Mouse (Mus musculus): ENCODE data around the gene Cops7a.

The Cops7a gene

DNA sequence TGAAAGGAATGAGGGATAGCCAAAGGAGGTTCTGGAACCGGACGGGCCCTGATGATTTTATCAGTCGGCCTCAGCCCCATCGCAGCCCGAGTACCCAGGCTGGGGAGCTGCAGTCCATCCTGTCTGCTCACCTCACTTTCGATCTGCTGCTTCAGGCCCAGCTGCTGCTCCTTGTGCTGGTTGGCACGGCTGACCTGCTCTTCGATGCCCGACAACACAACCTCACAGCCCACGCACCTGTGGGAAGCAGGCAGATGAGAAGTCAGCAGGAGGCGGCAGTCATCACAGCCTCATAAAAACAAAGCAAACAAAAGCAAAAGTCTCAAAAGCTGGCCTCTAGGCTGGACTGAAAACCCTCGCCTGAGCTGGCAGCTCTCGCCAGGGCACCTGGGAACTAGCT is 5.4 kb downstream of the Cops7a start:
- DNase-seq (ENCODE audit: low spot score), result no peak

DNA sequence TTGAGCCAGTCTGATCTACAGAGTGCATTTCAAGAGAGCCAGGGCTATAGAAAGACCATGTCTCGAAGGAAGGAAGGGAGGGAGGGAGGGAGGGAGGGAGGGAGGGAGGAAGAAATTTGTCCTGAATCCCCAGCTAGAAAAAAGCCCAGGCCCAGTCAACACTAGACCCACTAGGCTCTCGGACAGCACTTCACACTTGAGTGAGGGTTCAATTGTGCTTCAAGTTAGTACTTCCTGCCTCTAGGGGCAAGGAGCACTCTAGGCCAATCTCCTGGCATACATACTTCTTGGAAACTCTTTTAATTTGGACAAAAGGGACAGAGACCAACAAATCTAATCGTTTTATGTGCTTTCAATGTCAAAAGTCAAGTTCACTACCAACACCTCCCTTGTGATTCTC is 7.2 kb downstream of the Cops7a start:
- DNase-seq (ENCODE audit: low spot score), result no peak

DNA sequence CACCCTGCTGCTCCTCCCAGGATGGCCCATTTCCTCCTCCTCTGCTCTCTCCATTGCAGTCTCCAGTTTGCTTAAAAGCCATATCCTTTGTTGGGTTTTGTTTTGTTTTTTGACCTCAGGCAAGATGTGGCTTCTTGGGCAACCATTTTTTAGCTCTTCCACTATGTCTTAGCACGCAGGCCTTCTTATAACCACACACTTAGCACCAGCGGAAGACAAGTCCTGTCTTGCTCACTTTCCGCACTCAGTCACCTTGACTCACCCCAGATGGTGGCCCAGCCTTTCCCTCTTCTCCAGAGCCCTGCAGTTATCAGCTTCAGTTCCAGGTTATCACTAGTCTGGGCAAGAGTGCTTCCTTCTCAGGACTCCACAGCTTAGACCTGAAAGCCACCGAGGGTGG is 10.1 kb downstream of the Cops7a start:
- DNase-seq (ENCODE audit: low spot score), result no peak

GRCm38 (mm10) chr6:124953991-124954715 is 11.2 kb downstream of the Cops7a start:
- no peak for DNase-seq (ENCODE audit: low spot score)

DNA sequence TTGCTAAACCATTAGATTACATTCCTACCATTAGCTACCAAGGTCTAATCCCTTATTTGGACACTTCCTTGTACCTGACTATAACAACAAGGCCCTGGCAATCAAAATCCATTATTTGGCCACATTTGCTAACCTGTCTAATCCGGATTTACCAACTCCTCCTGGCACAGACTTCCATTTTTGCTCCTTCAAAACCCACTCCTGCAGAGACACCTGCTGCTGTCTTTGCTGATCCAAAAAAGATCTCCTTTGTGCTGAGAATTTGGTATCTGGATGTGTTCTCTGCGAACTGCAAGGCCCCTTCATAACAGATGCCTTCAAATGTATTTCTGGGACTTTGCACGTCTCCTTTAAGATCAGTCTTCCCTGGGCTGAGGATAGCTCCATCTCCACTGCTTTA is 21.8 kb downstream of the Cops7a start:
- DNase-seq (ENCODE audit: low spot score), result no peak

DNA sequence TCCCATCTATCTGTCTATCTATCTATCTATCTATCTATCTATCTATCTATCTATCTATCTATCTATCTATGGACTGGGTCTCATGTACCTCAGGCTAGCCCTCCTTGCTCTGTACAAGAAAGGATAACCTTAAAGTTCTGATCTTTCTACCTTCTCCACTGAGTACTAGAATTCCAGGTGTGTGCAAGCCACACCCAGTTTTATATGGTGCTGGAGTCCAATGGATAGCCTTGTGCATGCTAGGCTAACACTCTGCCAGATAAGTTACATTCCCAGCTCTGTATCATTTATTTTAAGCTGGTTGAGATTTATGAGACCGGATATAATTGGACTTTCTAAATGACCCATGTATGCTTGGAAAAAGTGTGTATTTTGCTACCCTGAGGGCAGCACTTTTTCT is 23.7 kb downstream of the Cops7a start:
- no peak for DNase-seq (ENCODE audit: low spot score)

DNA sequence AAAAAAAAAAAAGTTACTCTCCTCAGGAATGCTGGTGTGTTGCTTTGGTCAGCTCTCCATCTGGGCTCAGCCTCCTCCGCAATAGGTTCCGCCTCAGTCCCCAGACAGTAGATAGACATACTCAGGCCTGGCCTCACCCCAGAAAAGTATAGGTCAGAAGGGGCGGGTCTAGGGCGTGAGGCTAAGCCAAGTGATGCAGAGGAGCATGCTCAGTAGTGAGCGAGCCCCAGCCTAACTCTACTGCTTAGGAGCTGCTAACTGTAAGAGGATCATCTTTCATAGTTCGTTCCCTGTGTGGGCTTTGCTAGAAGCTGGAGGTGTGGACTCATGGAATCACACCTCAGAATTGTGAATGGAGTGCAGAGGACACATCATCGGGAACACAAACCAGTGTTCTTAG is 26.8 kb downstream of the Cops7a start:
- DNase-seq (ENCODE audit: low spot score), result no peak

GRCm38 (mm10) chr6:124937493-124937892 is 27.8 kb downstream of the Cops7a start:
- DNase-seq (ENCODE audit: low spot score), result no peak

- no peak for DNase-seq (ENCODE audit: low spot score)
Observed at GRCm38 (mm10) chr6:124936681-124937080, 28.7 kb downstream of the Cops7a start.

DNA sequence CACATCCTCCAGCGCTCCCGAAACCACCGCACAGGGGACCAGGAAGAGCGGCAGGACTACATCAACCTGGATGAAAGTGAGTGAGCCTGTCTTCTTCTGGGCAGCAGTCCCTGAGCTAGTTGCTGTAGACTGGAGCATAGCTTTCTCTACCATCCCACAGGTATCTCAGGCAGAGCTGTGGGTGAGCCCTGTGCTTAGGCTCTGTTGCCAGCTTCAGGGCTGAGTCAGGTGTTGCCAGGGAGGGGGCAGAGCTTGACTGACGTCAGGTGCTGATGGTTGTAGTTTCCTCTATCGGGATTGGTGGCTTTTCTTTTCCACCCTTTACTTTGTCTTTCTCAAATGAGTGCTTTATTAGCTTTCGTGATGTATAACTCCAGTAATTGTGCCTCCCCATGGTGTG is 30.7 kb downstream of the Cops7a start:
- no peak for DNase-seq (ENCODE audit: low spot score)

- no peak for DNase-seq (ENCODE audit: low spot score)
Observed at GRCm38 (mm10) chr6:124933127-124933526, 32.2 kb downstream of the Cops7a start.

- DNase-seq (ENCODE audit: low spot score), result no peak
Observed at GRCm38 (mm10) chr6:124932314-124932695, 33.0 kb downstream of the Cops7a start.

GRCm38 (mm10) chr6:124931525-124932313 is 33.6 kb downstream of the Cops7a start:
- DNase-seq (ENCODE audit: low spot score), result peak; percentile 63

DNA sequence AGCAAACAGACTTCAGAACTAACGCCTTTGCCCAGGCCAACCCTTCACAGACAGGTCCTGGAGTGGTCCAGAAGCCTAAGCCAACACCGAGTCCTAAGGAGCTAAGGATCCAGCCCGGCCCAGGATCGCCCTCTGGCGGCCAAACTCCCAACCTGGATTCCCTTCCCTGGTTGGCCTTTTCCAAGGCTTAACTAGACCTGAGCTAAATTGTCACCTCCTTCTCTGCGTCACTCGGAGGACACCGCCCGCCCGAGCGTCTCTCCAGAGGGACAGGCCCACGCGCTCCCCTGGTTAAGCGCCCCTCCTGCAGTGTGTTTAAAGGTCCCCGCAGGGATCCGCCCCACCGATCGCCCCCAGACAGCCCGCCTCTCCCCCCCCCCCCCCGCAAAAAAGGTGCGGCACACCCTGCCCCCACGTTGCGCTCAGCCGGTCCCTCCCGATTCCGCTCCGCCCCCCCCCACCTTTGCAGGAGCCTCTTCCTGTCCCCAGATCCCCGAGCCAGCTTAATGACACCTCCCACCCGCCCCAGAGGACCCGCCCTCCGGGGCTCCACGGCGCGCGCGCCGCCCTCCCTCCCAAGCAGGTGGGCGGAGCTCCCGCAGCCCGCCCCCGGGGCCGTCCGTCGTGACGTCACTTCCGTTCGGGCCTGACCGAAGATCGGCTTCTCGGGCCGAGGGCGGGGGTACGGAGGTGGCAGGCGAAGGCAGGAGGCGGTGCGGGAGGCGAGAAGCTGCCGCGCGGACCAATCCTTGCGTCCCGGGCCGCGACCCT is 34.4 kb downstream of the Cops7a start, which contains the start of gene Mlf2:
Gene Mlf2, plus strand, starts transcription at position 633 of the 771 bp plus-strand sequence.
- peak; percentile 99 for DNase-seq (ENCODE audit: low spot score)

GRCm38 (mm10) chr6:124930231-124930630 is 35.1 kb downstream of the Cops7a start:
- no peak for DNase-seq (ENCODE audit: low spot score)

GRCm38 (mm10) chr6:124925941-124926340 is 39.4 kb downstream of the Cops7a start:
- no peak for DNase-seq (ENCODE audit: low spot score)

- no peak for DNase-seq (ENCODE audit: low spot score)
Observed at GRCm38 (mm10) chr6:124925173-124925793, 40.1 kb downstream of the Cops7a start.

- no peak for DNase-seq (ENCODE audit: low spot score)
Observed at GRCm38 (mm10) chr6:124921539-124921938, 43.8 kb downstream of the Cops7a start.

- no peak for DNase-seq (ENCODE audit: low spot score)
Observed at GRCm38 (mm10) chr6:124920318-124921085, 44.8 kb downstream of the Cops7a start.

GRCm38 (mm10) chr6:124919695-124920317 is 45.5 kb downstream of the Cops7a start, which contains the start of gene Ptms:
Gene Ptms (minus strand): TSS chr6:124920103.
- DNase-seq (ENCODE audit: low spot score), result peak; percentile 93
